8 mouse cellular contexts compared by ENCODE assay signal in the genomic region with DNA sequence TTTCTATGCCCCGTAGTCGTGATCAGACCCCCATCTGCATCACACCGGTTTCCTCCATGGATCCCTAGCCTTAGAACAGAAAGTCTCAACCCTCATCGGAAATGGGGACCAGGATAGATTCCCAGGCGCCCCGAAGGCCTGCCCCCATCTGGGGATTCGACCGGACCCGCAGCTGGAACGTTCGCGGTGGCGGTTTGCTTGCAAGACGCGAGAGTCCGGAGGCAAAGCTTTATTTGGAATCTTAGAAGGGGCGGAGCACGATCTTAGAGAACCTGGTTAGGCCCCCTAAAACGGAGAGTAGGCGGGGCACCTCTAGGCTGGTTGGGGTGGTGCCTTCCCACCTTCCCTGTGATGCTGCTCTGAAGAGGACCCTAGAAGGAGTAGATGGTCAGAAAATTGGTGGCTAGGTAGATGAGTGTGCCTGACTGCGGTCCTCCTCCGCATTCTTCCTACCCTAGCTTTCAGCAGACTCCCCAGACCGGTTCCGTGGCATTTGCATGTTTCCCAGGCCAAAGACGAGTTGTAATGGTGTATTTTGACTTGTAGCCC. TPM values are rescaled to one million over a fixed set of nuclear protein-coding genes. Genes with fewer than 3 reads are reported as not detected.
DNase-seq lines count a peak whose midpoint lies in the region; ATAC-seq lines count a peak whose summit lies in the region.

No protein-coding gene starts in this region.

- ATAC-seq in heart, embryonic 15.5 days (replicated peaks; ENCODE audit: insufficient number of reproducible peaks, insufficient read depth, low FRiP score, low read depth) = 0 out of 2 replicates have a peak, but pooled peaks have one; percentile 32

- peaks cover 18% of the 10 kb centered on the region for H3K4me1 ChIP-seq in heart, embryonic 15.5 days (replicated peaks)

- H3K27me3 ChIP-seq in heart, embryonic 15.5 days = no peaks in the 10 kb centered on the region

- peak overlapping the region; percentile 83 for H3K4me3 ChIP-seq in heart, embryonic 15.5 days

- 4% methylated on average over 25 of the region's 25 CpGs for WGBS in heart, embryonic 15.5 days

- peak; percentile 41 for DNase-seq in ovary, postnatal 36 days (ENCODE audit: low spot score)
- DNase-seq in ovary, postnatal 14 days (ENCODE audit: low spot score) = no peak
- peak; percentile 63 for DNase-seq in embryo, embryonic 10.5 days (ENCODE audit: low spot score)
- DNase-seq in kidney, postnatal 10 days = peak; percentile 57
- DNase-seq in lung, postnatal 36 days = peak; percentile 72
- DNase-seq in testis, postnatal 10 days (ENCODE audit: low spot score) = peak; percentile 60
- no peak for DNase-seq in adipocyte (ENCODE audit: low spot score)

- no peaks in the 10 kb centered on the region for H3K36me3 ChIP-seq in heart, embryonic 15.5 days

- peak overlapping the region; percentile 77 for H3K27ac ChIP-seq in heart, embryonic 15.5 days

- H3K9ac ChIP-seq in heart, embryonic 15.5 days = peak overlapping the region; percentile 79

- H3K9me3 ChIP-seq in heart, embryonic 15.5 days (replicated peaks) = no peaks in the 10 kb centered on the region

- peak overlapping the region; percentile 94 for H3K4me2 ChIP-seq in heart, embryonic 15.5 days

RNA-seq across cellular contexts. Expression of gene Tmem159, which starts 0.9 kb away (rescaled TPM):
- 24.1 and 27.3 TPM in 2 replicates for polyA plus RNA-seq in heart, embryonic 15.5 days (2015; fragmentation: Nextera tagmentation; extraction: Ambion mirVana)

RNA-seq across cellular contexts. Expression of gene Dnah3, which starts 8.0 kb away (rescaled TPM):
- 0.08 and 0.22 TPM in 2 replicates for polyA plus RNA-seq in heart, embryonic 15.5 days (2015; fragmentation: Nextera tagmentation; extraction: Ambion mirVana)

RNA-seq across cellular contexts. Expression of gene Zp2, which starts 42.0 kb away (rescaled TPM):
- 0.06 and 0.14 TPM in 2 replicates for polyA plus RNA-seq in heart, embryonic 15.5 days (2015; fragmentation: Nextera tagmentation; extraction: Ambion mirVana)

Comparison
In these comparisons a context has a peak if more than half of its experiments do, and no peak if none do; other contexts are left out.
1. DNase-seq: peak in ovary, postnatal 36 days (single experiment), embryo, embryonic 10.5 days (single experiment), kidney, postnatal 10 days (single experiment), lung, postnatal 36 days (single experiment) and testis, postnatal 10 days (single experiment); none in ovary, postnatal 14 days (single experiment) and adipocyte (single experiment).